Mouse (Mus musculus) splenic B cell, adult 2 months (primary cell): ENCODE measurements around the gene Duox2.

Experiments used
- DNase-seq: peaks from one replicate; pipeline ENCODE4 v3.0.0-alpha.2; 2011; ENCODE audit warnings: low read depth, low spot score
- H3K27me3 ChIP-seq: 2 replicates; pipeline ENCODE4 v1.6.1; 2012; ENCODE audit warnings: mild to moderate bottlenecking, low read length, moderate library complexity, mixed read lengths; ENCODE audit not compliant: control insufficient read depth, poor library complexity, insufficient read depth, severe bottlenecking
- H3K36me3 ChIP-seq: 2 replicates; pipeline ENCODE4 v1.6.1; 2012; ENCODE audit warnings: mild to moderate bottlenecking, low read length, moderate library complexity, mixed read lengths; ENCODE audit not compliant: control insufficient read depth, poor library complexity, insufficient read depth, severe bottlenecking

The Duox2 gene

GRCm38 (mm10) chr2:122236321-122236720, 61.9 kb downstream of the Duox2 start:
- H3K36me3 ChIP-seq, result no peaks in the 10 kb centered on the region
- no peak for DNase-seq

GRCm38 (mm10) chr2:122235425-122235824, 62.8 kb downstream of the Duox2 start:
- no peak for DNase-seq
- Histone ChIP-seq H3K27me3 (no peaks in the 10 kb centered on the region), H3K36me3 (no peaks in the 10 kb centered on the region)

More at GRCm38 (mm10) chr2:122236321-122236720, 61.9 kb downstream of the Duox2 start:
- no peaks in the 10 kb centered on the region for H3K27me3 ChIP-seq

GRCm38 (mm10) chr2:122234611-122235288, 63.5 kb downstream of the Duox2 start, which contains the start of gene Sord:
Gene Sord (plus strand): TSS chr2:122234749.
- H3K36me3 ChIP-seq, result no peaks in the 10 kb centered on the region
- H3K27me3 ChIP-seq, result no peaks in the 10 kb centered on the region
- DNase-seq, result peak; percentile 65

- no peaks in the 10 kb centered on the region for H3K27me3 ChIP-seq
- no peak for DNase-seq
- H3K36me3 ChIP-seq, result no peaks in the 10 kb centered on the region
Measured at GRCm38 (mm10) chr2:122233759-122234557, 64.3 kb downstream of the Duox2 start.

GRCm38 (mm10) chr2:122233341-122233740, 64.9 kb downstream of the Duox2 start:
- Histone ChIP-seq H3K36me3 (no peaks in the 10 kb centered on the region), H3K27me3 (no peaks in the 10 kb centered on the region)
- no peak for DNase-seq

- no peaks in the 10 kb centered on the region for H3K27me3 ChIP-seq
- no peak for DNase-seq
Measured at GRCm38 (mm10) chr2:122231616-122232015, 66.6 kb downstream of the Duox2 start.

GRCm38 (mm10) chr2:122230395-122230794, 67.9 kb downstream of the Duox2 start:
- DNase-seq, result no peak
- Histone ChIP-seq H3K36me3 (no peaks in the 10 kb centered on the region), H3K27me3 (no peaks in the 10 kb centered on the region)

More at GRCm38 (mm10) chr2:122231616-122232015, 66.6 kb downstream of the Duox2 start:
- H3K36me3 ChIP-seq, result no peaks in the 10 kb centered on the region
